Mouse (Mus musculus) c-Kit-positive CD71-positive TER-119-positive erythroid progenitor cells, embryonic 14.5 days (primary cell): ENCODE measurements around the gene 9930022D16Rik.

Experiments used
- DNase-seq: peaks from one replicate; pipeline ENCODE4 v3.0.0-alpha.2; 2013; ENCODE audit warnings: low spot score

The 9930022D16Rik gene

GRCm38 (mm10) chr11:109413617-109414016 lies at the start of gene 9930022D16Rik:
9930022D16Rik (plus strand) TSS chr11:109413917.
- DNase-seq: no peak

- DNase-seq: no peak
Measured at GRCm38 (mm10) chr11:109364337-109364736, 49.4 kb upstream of the 9930022D16Rik start.

GRCm38 (mm10) chr11:109364881-109365280 lies 48.8 kb upstream of the 9930022D16Rik start:
- no peak for DNase-seq

GRCm38 (mm10) chr11:109365818-109366217 lies 47.9 kb upstream of the 9930022D16Rik start:
- DNase-seq: no peak

GRCm38 (mm10) chr11:109366802-109367579 lies 46.7 kb upstream of the 9930022D16Rik start:
- no peak for DNase-seq

- DNase-seq: no peak
Measured at GRCm38 (mm10) chr11:109369026-109369637, 44.6 kb upstream of the 9930022D16Rik start.

GRCm38 (mm10) chr11:109375412-109375811 lies 38.3 kb upstream of the 9930022D16Rik start:
- DNase-seq: no peak

GRCm38 (mm10) chr11:109376484-109377143 lies 37.1 kb upstream of the 9930022D16Rik start:
- peak; percentile 34 for DNase-seq

- no peak for DNase-seq
Measured at GRCm38 (mm10) chr11:109377477-109377876, 36.2 kb upstream of the 9930022D16Rik start.

GRCm38 (mm10) chr11:109378051-109378450 lies 35.7 kb upstream of the 9930022D16Rik start:
- DNase-seq: no peak

GRCm38 (mm10) chr11:109380662-109381061 lies 33.1 kb upstream of the 9930022D16Rik start:
- no peak for DNase-seq

GRCm38 (mm10) chr11:109385296-109385695 lies 28.4 kb upstream of the 9930022D16Rik start:
- no peak for DNase-seq

- no peak for DNase-seq
Measured at GRCm38 (mm10) chr11:109389046-109389445, 24.7 kb upstream of the 9930022D16Rik start.

GRCm38 (mm10) chr11:109391200-109391599 lies 22.5 kb upstream of the 9930022D16Rik start:
- no peak for DNase-seq

- no peak for DNase-seq
Measured at GRCm38 (mm10) chr11:109391760-109392159, 22.0 kb upstream of the 9930022D16Rik start.

- DNase-seq: no peak
Measured at GRCm38 (mm10) chr11:109392601-109393000, 21.1 kb upstream of the 9930022D16Rik start.

GRCm38 (mm10) chr11:109394758-109395157 lies 19.0 kb upstream of the 9930022D16Rik start:
- no peak for DNase-seq

- no peak for DNase-seq
Measured at GRCm38 (mm10) chr11:109395291-109395690, 18.4 kb upstream of the 9930022D16Rik start.

GRCm38 (mm10) chr11:109406431-109406830 lies 7.3 kb upstream of the 9930022D16Rik start:
- no peak for DNase-seq

- no peak for DNase-seq
Measured at GRCm38 (mm10) chr11:109410197-109410980, 3.3 kb upstream of the 9930022D16Rik start.

- DNase-seq: no peak
Measured at GRCm38 (mm10) chr11:109414802-109415201, 1.1 kb downstream of the 9930022D16Rik start.
